Mouse (Mus musculus): ENCODE data around the gene E2f2. TPM values are rescaled to one million over a fixed set of nuclear protein-coding genes. Genes with fewer than 3 reads are reported as not detected.
A peak's percentile ranks its signal among the peaks of the same experiment; 100 is the strongest.

The E2f2 gene
- polyA plus RNA-seq (2012; rRNA removed) = 15.9 and 21.0 TPM in 2 replicates

- WGBS = under 1% methylated on average over 35 of the region's 35 CpGs
- no peak for DNase-seq (ENCODE audit: low read depth, low spot score)
These were observed at the start of gene E2f2 for GRCm38 (mm10) chr4:136172011-136172541. Gene E2f2, plus strand, starts transcription at chr4:136172394.

GRCm38 (mm10) chr4:136123111-136123791 is 48.9 kb upstream of the E2f2 start:
- no peak for DNase-seq (ENCODE audit: low read depth, low spot score)

GRCm38 (mm10) chr4:136123792-136124161 is 48.4 kb upstream of the E2f2 start:
- WGBS = 74% methylated on average over 3 of the region's 3 CpGs
- no peak for DNase-seq (ENCODE audit: low read depth, low spot score)

More at GRCm38 (mm10) chr4:136123111-136123791, 48.9 kb upstream of the E2f2 start:
- 21% methylated on average over 8 of the region's 8 CpGs for WGBS

GRCm38 (mm10) chr4:136124581-136124980 is 47.6 kb upstream of the E2f2 start:
- 95% methylated on average over 4 of the region's 4 CpGs for WGBS
- no peak for DNase-seq (ENCODE audit: low read depth, low spot score)

- WGBS = 85% methylated on average over 11 of the region's 11 CpGs
- DNase-seq (ENCODE audit: low read depth, low spot score) = no peak
These were observed 46.7 kb upstream of the E2f2 start for GRCm38 (mm10) chr4:136125458-136125857.

- DNase-seq (ENCODE audit: low read depth, low spot score) = no peak
- WGBS = 76% methylated on average over 5 of the region's 5 CpGs
These were observed 46.2 kb upstream of the E2f2 start for GRCm38 (mm10) chr4:136126019-136126418.

- WGBS = 65% methylated on average over 13 of the region's 13 CpGs
These were observed 44.5 kb upstream of the E2f2 start for GRCm38 (mm10) chr4:136127670-136128069.

GRCm38 (mm10) chr4:136129842-136130241 is 42.4 kb upstream of the E2f2 start:
- no peak for DNase-seq (ENCODE audit: low read depth, low spot score)
- 95% methylated on average over 1 of the region's 1 CpGs for WGBS

More at GRCm38 (mm10) chr4:136127670-136128069, 44.5 kb upstream of the E2f2 start:
- DNase-seq (ENCODE audit: low read depth, low spot score) = no peak

GRCm38 (mm10) chr4:136133801-136134200 is 38.4 kb upstream of the E2f2 start:
- 60% methylated on average over 9 of the region's 9 CpGs for WGBS
- no peak for DNase-seq (ENCODE audit: low read depth, low spot score)

GRCm38 (mm10) chr4:136134418-136134977 is 37.7 kb upstream of the E2f2 start:
- 21% methylated on average over 15 of the region's 15 CpGs for WGBS
- no peak for DNase-seq (ENCODE audit: low read depth, low spot score)

- WGBS = 5% methylated on average over 50 of the region's 50 CpGs
- DNase-seq (ENCODE audit: low read depth, low spot score) = no peak
These were observed 37.0 kb upstream of the E2f2 start for GRCm38 (mm10) chr4:136134978-136135873.

GRCm38 (mm10) chr4:136135874-136136728 is 36.1 kb upstream of the E2f2 start:
- no peak for DNase-seq (ENCODE audit: low read depth, low spot score)
- 61% methylated on average over 9 of the region's 9 CpGs for WGBS

GRCm38 (mm10) chr4:136139326-136140110 is 32.7 kb upstream of the E2f2 start:
- 57% methylated on average over 17 of the region's 17 CpGs for WGBS
- no peak for DNase-seq (ENCODE audit: low read depth, low spot score)

GRCm38 (mm10) chr4:136140327-136141250 is 31.6 kb upstream of the E2f2 start:
- peak; percentile 78 for DNase-seq (ENCODE audit: low read depth, low spot score)
- WGBS = 8% methylated on average over 31 of the region's 31 CpGs

GRCm38 (mm10) chr4:136142267-136143192 is 29.7 kb upstream of the E2f2 start:
- WGBS = 38% methylated on average over 17 of the region's 17 CpGs

GRCm38 (mm10) chr4:136143193-136143976 is 28.8 kb upstream of the E2f2 start, which contains the start of gene Id3:
Gene Id3, plus strand, starts transcription at chr4:136143497.
- DNase-seq (ENCODE audit: low read depth, low spot score) = peak; percentile 81
- WGBS = 2% methylated on average over 39 of the region's 39 CpGs

More at GRCm38 (mm10) chr4:136142267-136143192, 29.7 kb upstream of the E2f2 start:
- no peak for DNase-seq (ENCODE audit: low read depth, low spot score)
